Mouse (Mus musculus): ENCODE data around the gene Miga1. TPM values are rescaled to one million over a fixed set of nuclear protein-coding genes. Genes with fewer than 3 reads are reported as not detected.

The Miga1 gene
- polyA plus RNA-seq, 1 experiment from 2014 or later: 17.1 TPM

GRCm38 (mm10) chr3:152291895-152292294 lies 48.3 kb downstream of the Miga1 start:
- Histone ChIP-seq H3K4me1 (no peaks in the 10 kb centered on the region), H3K36me3 (peaks cover 74% of the 10 kb centered on the region), H3K9me3 (replicated peaks) (no peaks in the 10 kb centered on the region), H3K27me3 (ENCODE audit: low read depth, poor library complexity, severe bottlenecking) (no peaks in the 10 kb centered on the region), H3K27ac (replicated peaks) (no peak overlapping the region), H3K4me3 (no peak overlapping the region)
- 81% methylated on average over 6 of the region's 6 CpGs for WGBS
- no peak for DNase-seq (ENCODE audit: low spot score)

GRCm38 (mm10) chr3:152290175-152290798 lies 49.9 kb downstream of the Miga1 start:
- DNase-seq (ENCODE audit: low spot score): no peak
- H3K36me3 ChIP-seq: peaks cover 72% of the 10 kb centered on the region
- H3K4me1 ChIP-seq: no peaks in the 10 kb centered on the region
- H3K4me3 ChIP-seq: no peak overlapping the region
- no peak overlapping the region for H3K27ac ChIP-seq (replicated peaks)
- no peaks in the 10 kb centered on the region for H3K9me3 ChIP-seq (replicated peaks)
- no peaks in the 10 kb centered on the region for H3K27me3 ChIP-seq (ENCODE audit: low read depth, poor library complexity, severe bottlenecking)
- WGBS: 86% methylated on average over 17 of the region's 17 CpGs

DNA sequence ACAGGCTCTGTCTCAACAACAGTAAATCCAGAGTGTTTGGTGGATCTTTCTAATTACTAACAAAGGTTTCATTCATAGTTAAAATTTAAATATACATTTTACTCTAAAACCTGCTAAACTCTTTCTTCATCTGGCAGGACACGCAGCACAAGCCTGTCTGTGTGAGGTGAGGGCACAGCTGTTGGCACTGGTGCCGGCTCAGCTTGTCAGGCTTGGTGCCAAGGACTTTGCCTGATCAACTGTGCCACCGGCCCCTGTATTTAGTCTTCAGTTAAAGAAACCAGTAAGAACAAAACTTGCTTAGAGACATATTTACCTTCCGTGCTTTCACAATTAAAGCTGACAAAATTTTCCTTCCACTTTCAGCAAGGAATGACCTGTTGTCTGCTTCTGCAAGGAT lies 51.5 kb downstream of the Miga1 start:
- DNase-seq (ENCODE audit: low spot score): no peak
- Histone ChIP-seq H3K36me3 (peaks cover 77% of the 10 kb centered on the region), H3K27me3 (ENCODE audit: low read depth, poor library complexity, severe bottlenecking) (no peaks in the 10 kb centered on the region), H3K4me1 (no peaks in the 10 kb centered on the region), H3K9me3 (replicated peaks) (no peaks in the 10 kb centered on the region), H3K4me3 (no peak overlapping the region), H3K27ac (replicated peaks) (no peak overlapping the region)
- 92% methylated on average over 4 of the region's 4 CpGs for WGBS

GRCm38 (mm10) chr3:152288276-152288675 lies 51.9 kb downstream of the Miga1 start:
- Histone ChIP-seq H3K4me1 (no peaks in the 10 kb centered on the region), H3K9me3 (replicated peaks) (no peaks in the 10 kb centered on the region), H3K4me3 (no peak overlapping the region), H3K27me3 (ENCODE audit: low read depth, poor library complexity, severe bottlenecking) (no peaks in the 10 kb centered on the region), H3K27ac (replicated peaks) (no peak overlapping the region), H3K36me3 (peaks cover 77% of the 10 kb centered on the region)
- no peak for DNase-seq (ENCODE audit: low spot score)
- WGBS: 92% methylated on average over 5 of the region's 5 CpGs

DNA sequence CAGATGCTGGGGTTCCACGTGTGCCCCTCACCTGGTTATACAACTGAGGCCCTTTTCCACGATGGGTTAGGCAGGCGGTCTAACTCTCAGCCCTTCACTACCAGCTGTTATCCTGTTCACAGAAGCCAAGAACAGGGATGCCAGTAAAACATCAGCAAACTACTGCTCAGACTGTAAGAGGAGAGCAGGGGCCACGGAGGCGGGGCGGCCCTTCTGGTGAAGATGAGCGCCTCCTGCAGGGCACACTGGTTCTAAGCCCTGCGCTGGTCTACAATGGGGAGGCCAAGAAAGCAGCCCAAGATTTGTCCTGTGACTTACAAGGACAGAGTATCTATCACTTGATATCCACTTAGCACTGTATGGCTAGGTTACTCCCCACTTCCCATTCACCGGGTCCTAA lies 52.4 kb downstream of the Miga1 start:
- Histone ChIP-seq H3K27me3 (ENCODE audit: low read depth, poor library complexity, severe bottlenecking) (no peaks in the 10 kb centered on the region), H3K4me3 (no peak overlapping the region), H3K9me3 (replicated peaks) (no peaks in the 10 kb centered on the region), H3K4me1 (no peaks in the 10 kb centered on the region), H3K36me3 (peaks cover 80% of the 10 kb centered on the region), H3K27ac (replicated peaks) (no peak overlapping the region)
- WGBS: 80% methylated on average over 9 of the region's 9 CpGs
- DNase-seq (ENCODE audit: low spot score): no peak

GRCm38 (mm10) chr3:152284759-152285158 lies 55.4 kb downstream of the Miga1 start:
- H3K4me3 ChIP-seq: no peak overlapping the region
- H3K36me3 ChIP-seq: peaks cover 83% of the 10 kb centered on the region
- no peaks in the 10 kb centered on the region for H3K4me1 ChIP-seq
- H3K9me3 ChIP-seq (replicated peaks): no peaks in the 10 kb centered on the region
- no peak for DNase-seq (ENCODE audit: low spot score)
- H3K27me3 ChIP-seq (ENCODE audit: low read depth, poor library complexity, severe bottlenecking): no peaks in the 10 kb centered on the region
- 93% methylated on average over 5 of the region's 5 CpGs for WGBS
- H3K27ac ChIP-seq (replicated peaks): no peak overlapping the region

- 100% methylated on average over 1 of the region's 1 CpGs for WGBS
Observed at GRCm38 (mm10) chr3:152284306-152284705, 55.9 kb downstream of the Miga1 start.

GRCm38 (mm10) chr3:152282126-152282525 lies 58.1 kb downstream of the Miga1 start:
- no peak for DNase-seq (ENCODE audit: low spot score)
- Histone ChIP-seq H3K9me3 (replicated peaks) (no peaks in the 10 kb centered on the region), H3K27me3 (ENCODE audit: low read depth, poor library complexity, severe bottlenecking) (no peaks in the 10 kb centered on the region), H3K36me3 (peaks cover 60% of the 10 kb centered on the region), H3K4me3 (no peak overlapping the region), H3K27ac (replicated peaks) (no peak overlapping the region), H3K4me1 (no peaks in the 10 kb centered on the region)
- WGBS: 34% methylated on average over 3 of the region's 3 CpGs

More at GRCm38 (mm10) chr3:152284306-152284705, 55.9 kb downstream of the Miga1 start:
- no peaks in the 10 kb centered on the region for H3K4me1 ChIP-seq
- no peak overlapping the region for H3K4me3 ChIP-seq
- no peaks in the 10 kb centered on the region for H3K27me3 ChIP-seq (ENCODE audit: low read depth, poor library complexity, severe bottlenecking)
- no peak overlapping the region for H3K27ac ChIP-seq (replicated peaks)
- H3K9me3 ChIP-seq (replicated peaks): no peaks in the 10 kb centered on the region
- DNase-seq (ENCODE audit: low spot score): no peak
- H3K36me3 ChIP-seq: peaks cover 80% of the 10 kb centered on the region

DNA sequence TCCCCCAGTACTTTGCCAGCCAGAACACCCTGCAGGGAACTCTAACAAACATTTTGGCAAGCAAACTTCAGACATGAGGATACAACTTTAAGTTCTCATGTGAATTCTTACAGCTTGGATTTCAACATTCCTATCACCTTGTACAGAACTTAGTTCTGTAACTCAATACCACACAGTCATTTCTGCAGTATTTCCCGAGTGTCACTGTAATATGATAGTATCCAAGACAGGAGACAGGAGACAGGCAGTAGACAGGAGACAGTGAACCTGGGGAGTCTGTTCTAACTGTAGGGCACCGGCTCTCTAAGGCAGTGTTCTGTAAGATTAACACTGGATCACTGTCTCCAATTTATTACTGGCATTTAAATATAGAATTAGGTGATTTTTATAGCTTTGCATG lies 61.8 kb downstream of the Miga1 start:
- Histone ChIP-seq H3K4me1 (peaks cover under 1% of the 10 kb centered on the region; the same call in 1 of the 2 replicates), H3K4me3 (no peak overlapping the region), H3K9me3 (replicated peaks) (no peaks in the 10 kb centered on the region), H3K27ac (replicated peaks) (no peak overlapping the region), H3K36me3 (peaks cover 42% of the 10 kb centered on the region), H3K27me3 (ENCODE audit: low read depth, poor library complexity, severe bottlenecking) (no peaks in the 10 kb centered on the region)
- WGBS: 83% methylated on average over 2 of the region's 2 CpGs
- DNase-seq (ENCODE audit: low spot score): no peak

DNA sequence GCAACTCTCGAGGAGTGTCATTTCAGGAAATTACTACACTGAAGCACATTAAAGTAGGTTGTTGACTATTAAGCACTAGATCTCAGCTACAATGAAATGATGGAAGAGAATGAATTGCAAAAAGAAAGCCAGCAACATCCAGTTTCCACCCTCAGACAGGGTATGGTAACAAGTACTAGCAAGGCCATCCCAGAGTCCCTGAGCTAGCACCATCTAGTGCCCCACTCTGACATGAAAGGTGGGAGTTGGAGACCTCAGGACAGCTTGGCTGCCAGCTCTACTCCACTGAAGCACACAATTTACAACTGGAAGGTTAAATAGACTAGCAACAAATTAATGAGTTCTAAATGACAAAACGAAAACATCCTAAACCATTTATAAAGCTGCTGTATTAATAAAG lies 62.3 kb downstream of the Miga1 start:
- Histone ChIP-seq H3K36me3 (peaks cover 36% of the 10 kb centered on the region), H3K9me3 (replicated peaks) (no peaks in the 10 kb centered on the region), H3K27me3 (ENCODE audit: low read depth, poor library complexity, severe bottlenecking) (no peaks in the 10 kb centered on the region), H3K4me1 (peaks cover 6% of the 10 kb centered on the region; the same call in 1 of the 2 replicates), H3K27ac (replicated peaks) (no peak overlapping the region), H3K4me3 (no peak overlapping the region)
- no peak for DNase-seq (ENCODE audit: low spot score)
- 93% methylated on average over 2 of the region's 2 CpGs for WGBS

DNA sequence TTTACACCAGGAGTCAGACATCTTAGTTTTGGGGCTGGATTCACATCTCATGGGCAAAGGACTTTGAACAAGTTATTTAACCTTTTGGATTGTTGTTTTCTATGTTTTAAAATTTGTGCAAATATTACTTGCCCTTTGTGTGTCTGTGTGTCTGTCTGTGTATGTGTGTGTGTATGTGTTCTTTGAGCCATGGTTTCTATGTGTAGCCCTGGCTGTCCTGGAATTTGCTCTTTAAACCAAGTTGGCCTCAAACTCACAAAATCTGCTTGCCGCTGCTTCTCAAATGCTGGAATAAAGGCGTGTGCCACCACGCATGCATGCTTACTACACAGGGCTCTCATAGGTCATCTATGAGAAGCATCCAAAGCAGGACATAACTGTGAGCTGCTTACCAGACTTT lies 63.3 kb downstream of the Miga1 start:
- Histone ChIP-seq H3K36me3 (peaks cover 27% of the 10 kb centered on the region), H3K4me3 (no peak overlapping the region), H3K27ac (replicated peaks) (no peak overlapping the region), H3K4me1 (peaks cover 6% of the 10 kb centered on the region; the same call in 1 of the 2 replicates), H3K27me3 (ENCODE audit: low read depth, poor library complexity, severe bottlenecking) (no peaks in the 10 kb centered on the region), H3K9me3 (replicated peaks) (no peaks in the 10 kb centered on the region)
- DNase-seq (ENCODE audit: low spot score): no peak
- whole genome bisulfite sequencing: 96% methylated on average over 3 of the region's 3 CpGs

GRCm38 (mm10) chr3:152275008-152275407 lies 65.2 kb downstream of the Miga1 start:
- WGBS: 81% methylated on average over 8 of the region's 8 CpGs
- H3K36me3 ChIP-seq: peaks cover 13% of the 10 kb centered on the region
- H3K9me3 ChIP-seq (replicated peaks): no peaks in the 10 kb centered on the region
- DNase-seq (ENCODE audit: low spot score): no peak
- H3K27ac ChIP-seq (replicated peaks): no peak overlapping the region
- no peak overlapping the region for H3K4me3 ChIP-seq
- H3K27me3 ChIP-seq (ENCODE audit: low read depth, poor library complexity, severe bottlenecking): no peaks in the 10 kb centered on the region
- peaks cover 6% of the 10 kb centered on the region; the same call in 1 of the 2 replicates for H3K4me1 ChIP-seq

DNA sequence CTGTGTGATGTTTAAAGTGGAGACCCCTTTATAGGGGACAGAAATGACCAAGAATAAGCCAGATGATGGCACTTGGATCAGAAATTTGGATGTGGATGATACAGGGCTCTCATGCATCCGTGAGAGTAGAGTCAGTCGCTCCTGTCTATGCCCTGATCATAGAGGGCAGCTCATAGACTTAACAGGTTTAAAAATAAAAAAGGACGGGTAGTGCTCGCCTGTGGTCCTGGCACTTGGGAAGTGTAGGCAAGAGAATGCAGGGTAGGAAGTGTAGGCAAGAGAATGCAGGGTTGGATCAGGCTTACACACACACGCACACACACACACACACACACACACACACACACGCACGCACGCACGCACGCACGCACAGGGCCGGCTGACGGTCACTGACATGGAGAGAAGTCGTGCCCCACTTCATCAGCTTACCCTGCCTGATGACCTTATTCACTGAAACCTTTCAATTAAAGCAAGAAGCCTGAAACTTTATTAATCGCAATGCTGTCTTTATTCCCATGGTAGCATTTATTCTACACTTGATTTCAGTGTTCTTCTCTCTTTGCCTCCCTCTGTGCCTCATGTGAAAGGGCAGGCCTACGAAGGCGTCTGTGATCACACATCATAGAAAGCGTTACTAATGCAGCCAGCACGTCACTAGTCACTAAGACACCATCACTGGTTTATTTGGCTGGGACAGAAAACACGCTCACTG lies 67.1 kb downstream of the Miga1 start:
- Histone ChIP-seq H3K27ac (replicated peaks) (no peak overlapping the region), H3K27me3 (ENCODE audit: low read depth, poor library complexity, severe bottlenecking) (peaks cover 10% of the 10 kb centered on the region), H3K36me3 (peaks cover 13% of the 10 kb centered on the region), H3K4me1 (peaks cover 6% of the 10 kb centered on the region; the same call in 1 of the 2 replicates), H3K4me3 (no peak overlapping the region), H3K9me3 (replicated peaks) (no peaks in the 10 kb centered on the region)
- no peak for DNase-seq (ENCODE audit: low spot score)
- WGBS: 86% methylated on average over 20 of the region's 20 CpGs
